Mouse (Mus musculus): ENCODE measurements at regions not wholly inside any gene's neighbourhood (a gene's known extent, or its start where the extent isn't known, plus 50 kb on each side); places are given as distances from the start of the nearest gene placed in this dataset.

DNA sequence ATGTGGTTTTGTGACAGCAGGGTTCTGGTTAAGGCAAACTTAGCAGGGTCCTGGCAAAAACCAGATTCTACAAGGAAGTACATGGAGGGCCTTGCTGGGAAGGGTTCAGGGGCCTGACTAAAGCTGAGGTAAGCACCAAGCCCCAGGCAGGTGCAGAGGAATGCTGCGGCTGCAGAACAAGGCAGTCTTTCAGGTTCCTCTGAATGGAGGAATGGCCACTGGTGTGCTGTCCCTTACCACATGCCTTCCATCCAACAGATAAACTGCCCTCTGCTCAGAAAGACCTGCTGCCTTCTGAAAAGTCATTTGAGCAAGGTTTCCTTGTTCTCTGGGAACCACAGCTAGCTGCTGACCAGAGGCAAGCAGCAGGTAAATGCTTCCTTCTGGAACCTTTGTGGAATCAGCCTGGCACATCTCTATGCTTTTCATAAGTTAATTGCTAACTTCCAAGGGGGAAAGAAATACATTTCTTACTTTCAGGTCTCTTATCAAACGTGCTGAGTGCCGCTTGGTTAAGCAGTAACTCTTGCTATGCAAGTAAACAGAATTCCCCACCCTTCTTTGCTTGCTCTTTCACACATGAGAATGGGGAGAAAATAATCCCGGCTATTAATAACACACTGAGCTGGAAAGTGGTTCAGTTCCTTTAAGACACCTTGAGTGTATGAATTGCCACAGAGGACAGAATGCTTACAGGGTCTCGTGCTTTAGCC is 105.5 kb downstream of the Fgf9 start:
- H3K27me3 ChIP-seq (ENCODE audit: control insufficient read depth, insufficient read depth, low read length), result no peaks in the 10 kb centered on the region
- H3K9ac ChIP-seq (ENCODE audit: low read length), result no peak overlapping the region
- H3K9me3 ChIP-seq (replicated peaks; ENCODE audit: control insufficient read depth, low read length), result peaks cover 2% of the 10 kb centered on the region; the same call in 1 of the 2 replicates
- H3K4me1 ChIP-seq (ENCODE audit: control insufficient read depth, insufficient read depth, low read length), result no peaks in the 10 kb centered on the region
- no peak for ATAC-seq (replicated peaks; ENCODE audit: extremely low read depth, insufficient read depth, low FRiP score)
- H3K27ac ChIP-seq (ENCODE audit: low read length), result no peak overlapping the region
- H3K36me3 ChIP-seq (ENCODE audit: control insufficient read depth, insufficient read depth), result no peaks in the 10 kb centered on the region
- H3K4me3 ChIP-seq (ENCODE audit: low read length), result no peak overlapping the region
- no peak overlapping the region for H3K4me2 ChIP-seq (ENCODE audit: low read depth, low read length)
- WGBS, result 58% methylated on average over 5 of the region's 5 CpGs

DNA sequence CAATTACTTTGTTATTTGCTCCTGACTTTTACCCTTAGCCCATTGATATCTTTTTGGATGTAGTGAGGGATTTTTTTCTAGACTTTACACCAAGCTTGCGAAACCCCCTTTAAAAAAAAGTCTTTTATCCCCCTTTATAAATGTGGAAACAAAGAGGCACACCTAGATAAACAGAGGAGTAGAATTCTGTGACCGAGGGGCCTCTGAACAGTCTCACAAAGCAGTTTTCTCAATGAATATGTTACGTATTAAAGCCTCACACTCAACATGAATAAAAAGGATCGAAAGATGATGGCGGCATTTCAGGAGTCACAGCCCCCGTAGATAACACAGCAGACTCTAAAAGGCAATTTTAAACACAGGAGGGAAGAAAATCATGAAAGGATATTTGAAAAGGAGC is 104.2 kb downstream of the Fgf9 start:
- peaks cover 2% of the 10 kb centered on the region; the same call in 1 of the 2 replicates for H3K9me3 ChIP-seq (replicated peaks; ENCODE audit: control insufficient read depth, low read length)
- 78% methylated on average over 6 of the region's 6 CpGs for WGBS
- no peak for ATAC-seq (replicated peaks; ENCODE audit: extremely low read depth, insufficient read depth, low FRiP score)

GRCm38 (mm10) chr14:58168920-58169319 is 98.6 kb downstream of the Fgf9 start:
- H3K9me3 ChIP-seq (replicated peaks; ENCODE audit: control insufficient read depth, low read length), result no peaks in the 10 kb centered on the region
- H3K4me1 ChIP-seq (ENCODE audit: control insufficient read depth, insufficient read depth, low read length), result no peaks in the 10 kb centered on the region
- ATAC-seq (replicated peaks; ENCODE audit: extremely low read depth, insufficient read depth, low FRiP score), result no peak
- 73% methylated on average over 5 of the region's 5 CpGs for WGBS
- H3K27me3 ChIP-seq (ENCODE audit: control insufficient read depth, insufficient read depth, low read length), result no peaks in the 10 kb centered on the region
- H3K27ac ChIP-seq (ENCODE audit: low read length), result no peak overlapping the region
- no peak overlapping the region for H3K4me2 ChIP-seq (ENCODE audit: low read depth, low read length)
- no peak overlapping the region for H3K9ac ChIP-seq (ENCODE audit: low read length)
- H3K4me3 ChIP-seq (ENCODE audit: low read length), result no peak overlapping the region
- no peaks in the 10 kb centered on the region for H3K36me3 ChIP-seq (ENCODE audit: control insufficient read depth, insufficient read depth)

More for the DNA sequence above, 104.2 kb downstream of the Fgf9 start:
- Histone ChIP-seq H3K36me3 (ENCODE audit: control insufficient read depth, insufficient read depth) (no peaks in the 10 kb centered on the region), H3K27me3 (ENCODE audit: control insufficient read depth, insufficient read depth, low read length) (no peaks in the 10 kb centered on the region), H3K9ac (ENCODE audit: low read length) (no peak overlapping the region), H3K4me2 (ENCODE audit: low read depth, low read length) (no peak overlapping the region), H3K4me1 (ENCODE audit: control insufficient read depth, insufficient read depth, low read length) (no peaks in the 10 kb centered on the region), H3K27ac (ENCODE audit: low read length) (no peak overlapping the region), H3K4me3 (ENCODE audit: low read length) (no peak overlapping the region)
